Mouse (Mus musculus): Measurements from ENCODE around the gene Tsc22d1.

Gene Tsc22d1

GRCm38 (mm10) chr14:76520606-76521005 is 105.8 kb downstream of the Tsc22d1 start:
- DNase-seq (ENCODE audit: low spot score): no peak

GRCm38 (mm10) chr14:76521308-76521707 is 106.5 kb downstream of the Tsc22d1 start:
- no peak for DNase-seq (ENCODE audit: low spot score)

GRCm38 (mm10) chr14:76523344-76523743 is 108.6 kb downstream of the Tsc22d1 start:
- no peak for DNase-seq (ENCODE audit: low spot score)

GRCm38 (mm10) chr14:76526467-76526866 is 111.7 kb downstream of the Tsc22d1 start:
- DNase-seq (ENCODE audit: low spot score): no peak

- DNase-seq (ENCODE audit: low spot score): no peak
These were observed 112.4 kb downstream of the Tsc22d1 start for GRCm38 (mm10) chr14:76527030-76527719.

- DNase-seq (ENCODE audit: low spot score): no peak
These were observed 113.1 kb downstream of the Tsc22d1 start for GRCm38 (mm10) chr14:76527758-76528313.

GRCm38 (mm10) chr14:76528641-76529040 is 113.9 kb downstream of the Tsc22d1 start:
- no peak for DNase-seq (ENCODE audit: low spot score)

- no peak for DNase-seq (ENCODE audit: low spot score)
These were observed 116.4 kb downstream of the Tsc22d1 start for GRCm38 (mm10) chr14:76531027-76531660.

GRCm38 (mm10) chr14:76532257-76533169 is 117.8 kb downstream of the Tsc22d1 start:
- DNase-seq (ENCODE audit: low spot score): no peak

GRCm38 (mm10) chr14:76533170-76533815 is 118.5 kb downstream of the Tsc22d1 start:
- no peak for DNase-seq (ENCODE audit: low spot score)

- no peak for DNase-seq (ENCODE audit: low spot score)
These were observed 120.3 kb downstream of the Tsc22d1 start for GRCm38 (mm10) chr14:76535096-76535495.

GRCm38 (mm10) chr14:76536921-76537320 is 122.2 kb downstream of the Tsc22d1 start:
- no peak for DNase-seq (ENCODE audit: low spot score)

GRCm38 (mm10) chr14:76540005-76540670 is 125.4 kb downstream of the Tsc22d1 start:
- no peak for DNase-seq (ENCODE audit: low spot score)

- DNase-seq (ENCODE audit: low spot score): no peak
These were observed 126.6 kb downstream of the Tsc22d1 start for GRCm38 (mm10) chr14:76541341-76541740.

- DNase-seq (ENCODE audit: low spot score): no peak
These were observed 129.4 kb downstream of the Tsc22d1 start for GRCm38 (mm10) chr14:76544136-76544535.

- DNase-seq (ENCODE audit: low spot score): no peak
These were observed 140.7 kb downstream of the Tsc22d1 start for GRCm38 (mm10) chr14:76555263-76556030.

- DNase-seq (ENCODE audit: low spot score): no peak
These were observed 141.5 kb downstream of the Tsc22d1 start for GRCm38 (mm10) chr14:76556031-76556851.

- no peak for DNase-seq (ENCODE audit: low spot score)
These were observed 142.1 kb downstream of the Tsc22d1 start, which contains the start of gene Serp2 for GRCm38 (mm10) chr14:76556852-76557208. Serp2 (minus strand) TSS chr14:76556889.
